Mouse (Mus musculus): ENCODE measurements around the gene Dnah2.

The Dnah2 gene

DNA sequence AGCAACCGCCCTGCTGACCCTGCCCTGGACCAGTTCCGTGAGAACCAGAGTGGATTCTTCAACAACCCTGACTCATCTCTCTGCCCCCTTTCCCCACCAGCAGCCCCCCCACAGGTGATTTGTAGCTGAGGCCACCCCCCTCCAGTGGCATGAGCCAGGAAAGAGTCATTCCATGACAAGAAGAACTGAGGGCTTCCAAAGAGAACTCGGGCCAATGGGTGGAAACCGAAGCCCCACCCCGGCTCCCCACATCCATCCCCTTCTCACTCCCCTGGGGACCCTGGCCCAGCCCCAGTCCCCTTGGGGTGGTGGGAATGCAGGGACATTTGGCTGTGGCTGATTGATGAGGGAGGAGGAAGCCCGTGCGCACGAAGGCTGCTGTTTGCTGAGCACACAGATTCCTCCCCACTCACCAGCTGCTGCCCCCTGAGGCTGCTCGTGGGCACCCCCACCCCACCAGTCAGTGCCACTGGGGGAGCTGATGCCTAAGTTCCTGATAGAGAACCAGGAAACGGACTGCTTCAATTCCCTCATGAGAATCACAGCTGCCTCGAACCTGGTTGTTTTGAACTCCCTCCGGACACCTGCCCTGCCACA, at the start of gene Dnah2:
TSS of gene Dnah2 (minus strand) at position 51 of the 597 bp plus-strand sequence.
- in situ Hi-C loops (cut with MboI; ENCODE audit: low pct_unique_long_range_greater_than_20kb in 1 of 2, low sequenced_read_pairs in 2 of 2, unreplicated experiment in 1 of 2): loop anchor here (10.0 kb wide), 2 partner anchors 66 to 166 kb away; partner anchors contain the start of gene Shbg (in 1 of the 2)

DNA sequence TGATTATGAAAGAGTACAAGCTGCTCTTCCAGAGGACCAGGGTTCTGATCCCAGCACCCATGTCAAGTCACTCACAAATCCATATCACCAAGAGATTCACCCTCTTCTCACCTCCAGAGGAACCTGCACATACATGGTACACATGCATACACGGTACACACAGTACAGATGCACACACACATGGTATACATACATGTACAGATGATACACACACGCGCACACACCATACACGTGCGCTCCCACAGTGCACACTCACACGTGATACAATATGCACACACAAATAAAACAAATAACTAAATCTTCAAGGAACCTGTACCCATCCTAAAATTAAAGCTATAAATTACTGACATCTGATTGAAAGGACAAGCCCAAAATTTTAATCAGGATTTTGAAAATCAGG, 45.9 kb upstream of the Dnah2 start:
- in situ Hi-C loops (cut with MboI; ENCODE audit: low pct_unique_long_range_greater_than_20kb in 1 of 2, low sequenced_read_pairs in 2 of 2, unreplicated experiment in 1 of 2): no loop called here

DNA sequence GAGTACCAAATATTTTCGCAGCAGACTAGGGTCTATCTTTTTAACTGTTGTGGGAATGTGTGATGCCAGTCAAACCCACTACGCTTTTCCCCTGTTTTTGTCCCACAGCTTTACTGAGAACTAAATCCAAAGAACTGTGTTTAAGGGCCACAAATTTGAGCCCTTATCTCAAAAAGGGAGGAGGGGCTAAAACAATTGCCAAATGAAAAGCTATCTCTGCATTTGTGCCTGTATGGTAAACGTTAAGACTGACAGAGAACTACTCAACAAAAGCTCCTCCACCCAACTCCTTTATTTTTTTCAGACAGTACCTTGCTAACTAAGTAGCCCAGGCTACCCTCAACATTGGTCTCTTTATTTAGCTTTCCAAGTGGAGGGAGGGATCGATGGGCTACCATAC, 43.9 kb upstream of the Dnah2 start:
- in situ Hi-C loops (cut with MboI; ENCODE audit: low pct_unique_long_range_greater_than_20kb in 1 of 2, low sequenced_read_pairs in 2 of 2, unreplicated experiment in 1 of 2): no loop called here

DNA sequence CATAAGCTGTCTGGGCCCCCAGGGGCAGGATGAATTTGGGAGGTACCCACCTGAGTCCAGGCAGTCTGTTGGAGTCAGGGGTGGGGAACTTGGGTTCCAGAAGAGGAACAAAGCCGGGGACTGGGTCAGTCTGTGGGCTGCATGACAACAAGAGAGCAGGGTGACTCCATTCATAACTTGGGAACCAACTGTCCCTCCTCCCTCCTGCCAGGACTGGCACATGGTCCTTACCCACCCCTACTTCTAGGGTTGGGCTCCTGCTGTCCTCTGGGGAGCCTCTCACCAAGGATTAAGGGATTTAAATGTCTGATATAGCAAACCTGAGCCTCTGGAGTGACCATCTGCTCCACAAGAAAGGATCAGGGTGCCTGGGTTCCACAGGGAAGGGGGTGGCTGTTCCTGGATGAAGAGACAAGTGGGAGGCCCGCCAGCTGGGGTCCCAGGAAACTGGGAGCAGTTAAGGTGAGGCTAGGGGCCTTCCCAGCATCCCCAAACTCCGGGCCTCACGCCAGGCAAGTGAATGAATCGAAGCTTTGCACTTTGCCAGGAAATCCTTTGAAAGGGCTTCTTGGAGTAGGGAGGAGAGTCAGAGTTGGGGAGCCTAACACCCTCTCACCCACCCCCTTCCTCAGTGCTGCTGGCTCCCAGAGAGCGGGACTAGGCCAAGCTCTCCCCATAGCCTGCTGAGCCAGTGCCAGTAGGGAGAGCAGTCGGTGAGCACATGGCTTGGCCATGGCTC, 43.2 kb upstream of the Dnah2 start:
- in situ Hi-C loops (cut with MboI; ENCODE audit: low pct_unique_long_range_greater_than_20kb in 1 of 2, low sequenced_read_pairs in 2 of 2, unreplicated experiment in 1 of 2): no loop called here

DNA sequence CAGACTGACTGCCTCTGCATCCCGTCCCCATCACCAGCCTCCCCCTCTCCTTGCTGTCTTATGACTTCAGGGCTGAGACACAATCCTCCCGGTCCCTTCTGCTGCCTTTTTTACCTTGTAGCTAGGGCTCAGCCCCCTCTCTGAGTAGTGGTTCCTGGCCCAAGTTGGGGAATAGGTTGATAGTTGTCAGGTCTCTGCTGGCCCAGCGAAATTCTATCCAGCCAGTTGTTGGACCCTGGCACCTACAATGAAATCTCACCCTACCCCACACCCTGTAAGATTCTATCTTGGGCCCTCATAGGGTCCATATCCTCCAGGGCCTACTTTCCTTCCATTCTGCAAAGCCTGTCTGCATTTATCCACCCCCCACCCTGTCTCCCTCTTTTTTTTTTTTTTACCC, 42.5 kb upstream of the Dnah2 start:
- in situ Hi-C loops (cut with MboI; ENCODE audit: low pct_unique_long_range_greater_than_20kb in 1 of 2, low sequenced_read_pairs in 2 of 2, unreplicated experiment in 1 of 2): no loop called here

DNA sequence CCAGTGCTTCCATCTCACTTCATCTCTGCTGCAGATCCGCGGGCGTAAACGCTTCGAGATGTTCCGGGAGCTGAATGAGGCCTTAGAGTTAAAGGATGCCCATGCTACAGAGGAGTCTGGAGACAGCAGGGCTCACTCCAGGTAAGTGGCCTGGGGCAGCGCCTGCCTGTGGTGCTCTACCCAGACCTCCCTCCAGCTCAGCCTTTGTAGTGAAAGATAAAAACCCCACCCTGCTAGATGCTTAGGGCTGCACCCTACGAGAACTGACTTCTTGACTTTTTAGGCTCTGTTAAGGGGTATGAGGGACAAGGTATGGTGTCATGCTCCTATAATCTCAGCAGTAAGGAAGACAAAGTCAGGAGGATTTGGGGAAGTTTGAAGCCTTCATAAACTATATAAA, 41.7 kb upstream of the Dnah2 start:
- in situ Hi-C loops (cut with MboI; ENCODE audit: low pct_unique_long_range_greater_than_20kb in 1 of 2, low sequenced_read_pairs in 2 of 2, unreplicated experiment in 1 of 2): no loop called here

DNA sequence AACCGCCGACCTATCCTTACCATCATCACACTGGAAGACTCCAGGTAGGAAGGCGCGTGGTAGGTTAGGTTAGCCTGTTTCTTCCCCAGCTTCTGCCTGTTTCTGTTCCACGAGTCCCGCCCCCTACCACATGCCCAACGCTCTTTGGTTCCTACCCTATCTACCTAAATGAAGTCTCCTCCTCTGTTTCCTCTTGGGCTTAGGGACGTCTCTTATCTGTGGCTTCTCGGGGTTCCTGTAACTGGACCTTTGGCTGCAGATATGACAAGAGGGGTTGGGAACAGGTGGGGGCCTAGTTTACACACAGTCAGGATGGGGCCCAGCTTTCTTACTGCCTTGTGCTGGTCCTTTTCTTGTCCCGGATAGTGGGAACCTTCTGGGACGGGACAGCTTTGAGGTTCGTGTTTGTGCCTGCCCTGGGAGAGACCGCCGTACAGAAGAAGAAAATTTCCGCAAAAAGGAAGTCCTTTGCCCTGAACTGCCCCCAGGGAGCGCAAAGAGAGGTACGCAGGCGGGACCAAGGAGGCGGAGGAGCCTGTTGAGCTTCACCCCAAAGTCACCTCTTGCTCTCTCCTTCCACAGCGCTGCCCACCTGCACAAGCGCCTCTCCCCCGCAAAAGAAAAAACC, 40.4 kb upstream of the Dnah2 start:
- in situ Hi-C loops (cut with MboI; ENCODE audit: low pct_unique_long_range_greater_than_20kb in 1 of 2, low sequenced_read_pairs in 2 of 2, unreplicated experiment in 1 of 2): no loop called here

DNA sequence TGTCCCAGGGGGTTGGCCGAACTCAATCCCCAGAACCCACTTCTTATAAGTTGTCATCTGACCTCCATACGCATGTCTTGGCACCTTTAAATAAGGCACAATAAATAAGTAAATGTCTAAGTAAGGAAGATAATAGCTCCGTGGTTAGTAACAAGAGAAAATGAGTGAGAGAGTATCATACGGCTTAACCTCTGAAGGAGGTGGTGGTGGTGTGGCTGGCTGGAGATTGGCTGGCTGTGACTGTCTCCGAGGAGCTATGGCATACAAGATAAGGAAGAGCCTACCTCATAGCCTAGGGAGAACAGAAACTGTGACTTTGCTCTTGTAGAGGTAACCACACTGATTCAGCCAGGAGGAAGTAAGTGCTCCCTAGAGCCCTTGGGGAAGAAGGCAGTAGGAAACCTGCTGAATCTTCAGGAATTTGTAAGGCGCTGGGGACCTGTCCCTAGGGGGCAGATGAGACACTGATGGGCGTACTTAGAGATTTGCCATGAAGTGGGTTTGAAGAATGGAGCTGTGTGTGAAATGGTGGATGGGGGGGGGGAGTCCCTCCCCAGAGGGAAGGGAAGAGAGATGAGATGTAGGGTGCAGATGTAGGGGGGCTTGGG, 36.9 kb upstream of the Dnah2 start:
- in situ Hi-C loops (cut with MboI; ENCODE audit: low pct_unique_long_range_greater_than_20kb in 1 of 2, low sequenced_read_pairs in 2 of 2, unreplicated experiment in 1 of 2): no loop called here

DNA sequence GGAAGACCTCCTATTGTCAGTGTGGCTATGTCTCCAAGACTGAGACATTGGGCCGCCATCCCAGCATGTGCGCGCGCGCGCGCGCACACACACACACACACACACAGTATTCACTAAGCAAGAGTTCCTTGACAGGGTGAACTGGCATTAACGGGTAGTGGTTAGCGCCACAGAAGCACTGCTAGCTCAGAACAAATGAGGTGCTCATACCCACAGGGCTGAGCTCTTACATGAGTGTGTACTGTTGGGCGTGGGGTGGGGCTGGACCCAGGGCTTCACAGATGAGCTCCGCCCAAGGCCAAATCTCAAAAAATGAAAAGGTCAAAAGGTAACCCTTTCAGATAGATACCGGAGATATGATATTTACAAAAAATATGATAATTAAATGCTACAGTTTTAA, 36.0 kb upstream of the Dnah2 start:
- in situ Hi-C loops (cut with MboI; ENCODE audit: low pct_unique_long_range_greater_than_20kb in 1 of 2, low sequenced_read_pairs in 2 of 2, unreplicated experiment in 1 of 2): no loop called here

DNA sequence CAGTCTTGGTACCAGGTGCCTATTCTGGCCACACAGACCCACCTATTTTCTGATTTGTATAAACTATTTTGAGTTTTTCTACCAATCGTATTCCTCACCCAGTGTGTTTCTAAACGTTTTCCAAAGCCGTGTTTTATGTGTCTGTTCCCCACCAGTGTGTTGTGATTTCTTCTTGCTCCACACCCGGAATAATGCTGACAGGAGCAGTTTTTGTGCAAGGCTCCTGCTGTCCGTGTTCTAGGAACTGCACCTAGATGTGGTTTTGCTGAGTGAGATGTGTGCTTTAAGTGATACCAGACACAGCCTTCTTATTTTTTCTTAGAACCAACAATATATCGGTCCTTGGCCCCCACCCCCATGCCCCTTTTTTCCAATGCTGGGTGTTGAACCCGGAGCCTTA, 35.1 kb upstream of the Dnah2 start:
- in situ Hi-C loops (cut with MboI; ENCODE audit: low pct_unique_long_range_greater_than_20kb in 1 of 2, low sequenced_read_pairs in 2 of 2, unreplicated experiment in 1 of 2): no loop called here

DNA sequence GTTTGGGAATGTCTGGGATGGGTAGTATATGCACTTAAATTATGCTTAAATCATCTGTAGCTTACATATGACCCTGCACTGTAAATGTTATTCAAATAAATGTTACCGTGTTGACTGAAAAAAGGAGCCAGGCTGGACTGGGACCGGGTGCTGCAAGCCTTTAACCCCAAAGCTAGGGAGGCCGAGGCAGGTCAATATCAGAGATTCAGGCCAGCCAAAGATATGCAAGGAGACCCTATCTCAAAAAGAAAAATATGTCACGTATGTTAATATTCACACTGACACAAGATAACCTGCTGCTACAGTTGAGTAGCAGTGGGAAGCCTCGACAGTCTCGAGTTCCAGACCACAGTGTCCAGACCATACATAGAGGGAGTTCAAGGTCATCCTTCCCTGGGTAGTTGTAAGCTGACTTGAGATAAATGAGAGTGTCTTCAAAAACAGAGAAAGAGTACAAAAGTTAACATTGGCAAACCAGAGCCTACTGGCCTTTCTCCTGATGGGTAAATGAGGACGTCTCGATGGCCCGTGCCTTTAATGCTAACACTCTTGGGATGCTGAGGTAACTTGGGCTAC, 33.4 kb upstream of the Dnah2 start:
- in situ Hi-C loops (cut with MboI; ENCODE audit: low pct_unique_long_range_greater_than_20kb in 1 of 2, low sequenced_read_pairs in 2 of 2, unreplicated experiment in 1 of 2): no loop called here

DNA sequence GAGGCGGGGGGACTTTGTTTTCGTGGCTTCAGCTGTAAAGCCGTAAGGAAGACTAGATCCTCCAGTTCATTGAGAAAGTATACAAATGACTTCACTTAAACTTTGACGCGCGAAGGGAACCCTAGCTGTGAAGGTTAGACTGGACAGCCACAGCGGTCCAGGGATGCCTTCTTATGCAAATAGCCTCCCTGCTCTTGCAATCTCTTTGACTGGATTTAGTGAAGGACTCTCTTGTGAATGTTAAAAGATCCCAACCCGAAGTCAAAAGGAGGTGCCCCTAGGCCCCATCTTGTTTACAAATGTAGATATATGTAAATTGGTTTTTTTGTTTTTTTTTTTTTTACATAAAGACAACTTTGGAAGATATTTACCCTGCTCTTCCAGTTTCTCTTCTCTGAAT, 32.9 kb upstream of the Dnah2 start:
- in situ Hi-C loops (cut with MboI; ENCODE audit: low pct_unique_long_range_greater_than_20kb in 1 of 2, low sequenced_read_pairs in 2 of 2, unreplicated experiment in 1 of 2): no loop called here

DNA sequence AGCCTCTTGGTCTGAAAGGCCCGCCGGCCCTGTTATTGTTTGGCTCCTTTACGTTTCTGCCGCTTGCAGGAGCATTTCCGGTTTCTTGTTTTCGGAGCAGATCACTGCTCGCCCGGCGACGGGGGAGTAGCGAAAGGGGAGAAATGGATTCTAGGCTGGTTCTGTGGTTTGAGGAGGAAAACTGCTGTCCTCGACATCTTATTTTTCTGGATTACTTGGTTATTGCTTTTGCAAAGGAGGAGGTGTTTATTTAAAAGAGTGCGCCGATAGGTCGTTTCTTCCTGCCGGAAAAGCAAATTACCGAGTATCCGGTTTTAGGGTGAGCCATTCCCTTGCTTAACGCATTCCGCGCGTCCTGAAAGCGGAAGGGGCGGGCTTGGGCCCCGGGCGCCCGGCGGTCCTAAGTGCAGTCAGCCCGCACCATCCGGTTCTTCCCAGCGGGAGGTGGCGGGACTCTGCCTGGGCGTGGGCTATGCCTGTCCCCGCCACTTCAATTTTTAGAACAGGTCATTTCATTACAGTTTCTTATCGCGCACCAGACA, 32.3 kb upstream of the Dnah2 start:
- in situ Hi-C loops (cut with MboI; ENCODE audit: low pct_unique_long_range_greater_than_20kb in 1 of 2, low sequenced_read_pairs in 2 of 2, unreplicated experiment in 1 of 2): no loop called here

DNA sequence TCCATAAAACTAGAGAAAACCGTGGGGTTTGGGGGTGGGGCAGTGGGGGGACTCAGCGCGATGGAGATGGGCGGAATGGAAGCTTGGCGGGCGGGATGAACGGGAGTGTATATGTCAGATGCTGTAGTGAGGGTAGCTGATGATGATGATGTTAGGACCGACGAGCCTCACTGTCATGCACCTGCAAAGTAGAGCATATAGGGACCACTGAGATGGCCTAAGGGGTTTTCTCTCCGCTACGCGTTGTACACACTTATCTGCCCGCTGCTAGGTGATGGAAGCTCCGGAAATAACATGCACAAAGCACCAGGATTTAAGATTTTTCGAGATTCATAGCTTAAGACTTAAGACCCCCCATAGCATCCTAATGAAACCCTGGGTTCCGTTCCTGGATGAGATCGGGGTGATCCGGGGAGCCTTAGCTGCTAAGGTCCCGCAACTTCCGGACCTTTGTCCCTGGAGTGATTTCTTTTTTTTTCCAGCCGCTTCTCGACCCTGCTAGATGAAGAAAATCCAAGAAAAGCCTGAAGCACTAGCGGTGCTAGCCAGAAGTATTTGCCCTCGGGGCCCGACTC, 31.7 kb upstream of the Dnah2 start:
- in situ Hi-C loops (cut with MboI; ENCODE audit: low pct_unique_long_range_greater_than_20kb in 1 of 2, low sequenced_read_pairs in 2 of 2, unreplicated experiment in 1 of 2): no loop called here

DNA sequence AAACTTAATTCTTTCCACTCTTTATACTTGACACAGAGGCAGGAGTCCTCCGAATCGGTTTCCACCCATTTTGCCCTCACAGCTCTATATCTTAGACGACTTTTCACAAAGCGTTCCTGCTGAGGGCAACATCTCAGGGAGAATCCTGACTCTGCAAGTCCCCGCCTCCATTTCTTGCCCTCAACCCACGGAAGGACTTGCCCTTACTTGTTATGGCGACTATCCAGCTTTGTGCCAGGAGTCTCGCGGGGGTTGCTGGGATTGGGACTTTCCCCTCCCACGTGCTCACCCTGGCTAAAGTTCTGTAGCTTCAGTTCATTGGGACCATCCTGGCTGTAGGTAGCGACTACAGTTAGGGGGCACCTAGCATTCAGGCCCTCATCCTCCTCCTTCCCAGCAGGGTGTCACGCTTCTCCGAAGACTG, 31.2 kb upstream of the Dnah2 start, which contains the start of the genes Wrap53 and Trp53:
TSS of gene Wrap53 (minus strand) at position 165 of the 424 bp plus-strand sequence.
TSS of gene Trp53 (plus strand) at position 269 of the 424 bp plus-strand sequence.
- in situ Hi-C loops (cut with MboI; ENCODE audit: low pct_unique_long_range_greater_than_20kb in 1 of 2, low sequenced_read_pairs in 2 of 2, unreplicated experiment in 1 of 2): no loop called here

DNA sequence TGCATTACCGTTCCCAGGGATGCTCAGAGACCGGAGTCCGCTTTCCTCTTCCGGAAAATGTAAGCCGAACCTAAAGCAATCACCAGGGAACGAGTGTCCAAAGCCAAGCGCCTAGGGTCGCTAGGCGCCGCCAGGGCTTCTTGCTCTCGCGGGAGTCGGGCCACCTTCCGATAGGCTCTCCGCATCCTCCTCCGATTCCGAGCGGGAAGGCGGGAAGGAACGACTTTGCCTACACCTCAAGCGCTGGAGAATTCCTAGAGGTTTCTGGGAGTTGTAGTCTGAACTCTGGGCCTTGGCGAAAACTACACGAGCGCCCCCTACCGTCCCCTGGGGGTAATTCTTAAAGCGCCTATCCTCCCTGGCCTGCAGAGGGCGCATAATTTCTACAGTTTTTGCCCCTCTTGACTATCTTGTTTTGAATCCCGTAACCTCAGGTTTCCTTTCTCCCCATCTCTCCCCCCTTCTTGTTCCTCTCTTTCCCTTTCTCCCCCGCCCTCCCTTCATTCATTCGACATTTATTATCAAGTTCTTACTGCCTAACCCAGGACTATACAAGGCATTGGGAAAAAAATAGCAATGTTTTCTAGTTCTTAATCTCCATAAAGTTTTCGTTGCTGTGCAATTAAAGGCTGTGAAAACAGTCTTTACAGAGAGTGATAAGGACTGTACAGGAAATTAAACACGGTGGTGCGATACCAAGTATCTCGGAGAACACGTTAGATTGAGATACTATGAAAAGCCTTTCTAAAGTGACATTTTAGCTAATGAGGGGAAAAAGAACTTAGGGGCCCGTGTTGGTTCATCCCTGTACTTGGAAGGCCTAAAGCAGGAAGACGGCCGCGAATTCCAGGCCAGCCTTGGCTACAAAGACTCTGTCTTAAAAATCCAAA, 30.5 kb upstream of the Dnah2 start:
- in situ Hi-C loops (cut with MboI; ENCODE audit: low pct_unique_long_range_greater_than_20kb in 1 of 2, low sequenced_read_pairs in 2 of 2, unreplicated experiment in 1 of 2): loop anchor here in 1 of 2 experiments (5.0 kb wide), 1 partner anchor 37 kb away; no protein-coding TSS in a partner anchor

DNA sequence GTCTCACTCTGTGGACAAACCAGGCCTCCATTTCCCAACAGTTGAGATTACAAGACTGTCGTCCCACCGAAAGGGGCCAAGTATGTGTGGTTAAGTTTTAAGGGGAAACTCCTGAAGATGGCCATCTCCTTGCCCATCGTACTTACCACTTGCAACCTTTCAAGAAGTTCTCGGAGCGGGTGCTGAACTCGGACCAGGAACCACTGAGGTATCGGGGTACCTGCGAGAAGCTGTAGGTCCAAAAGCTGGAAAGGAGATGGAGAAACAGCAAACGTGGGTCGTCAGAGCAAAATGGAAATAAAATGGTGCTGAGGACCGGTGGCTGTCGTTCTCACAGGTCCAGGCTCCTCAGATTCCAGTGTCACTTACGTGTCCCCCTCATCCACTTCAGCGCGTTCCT, 29.4 kb upstream of the Dnah2 start:
- in situ Hi-C loops (cut with MboI; ENCODE audit: low pct_unique_long_range_greater_than_20kb in 1 of 2, low sequenced_read_pairs in 2 of 2, unreplicated experiment in 1 of 2): loop anchor here in 1 of 2 experiments (5.0 kb wide), 1 partner anchor 36 kb away; no protein-coding TSS in a partner anchor

Data from mouse embryonic stem cell (cell line).